Mouse (Mus musculus) G1E-ER4 (cell line): ENCODE results near the gene 1110051M20Rik. TPM values are rescaled to one million over a fixed set of nuclear protein-coding genes. Genes with fewer than 3 reads are reported as not detected.

Experiments used
- GATA1 ChIP-seq: IDR thresholded peaks from one replicate; pipeline ENCODE4 v1.8.0; 2012; ENCODE audit warnings: low read length, inconsistent platforms
- polyA plus RNA-seq: library from polyadenylated mRNA; stranded (reverse); fragments of >175 nt; gene quantifications from 2 replicates; pipeline ENCODE4 v1.2.3, GENCODE M21; 2012

1110051M20Rik gene
- polyA plus RNA-seq, 1 experiment = 0.08 TPM

GRCm38 (mm10) chr2:91312578-91313311 lies 131.8 kb downstream of the 1110051M20Rik start:
- TF ChIP-seq GATA1 = no peak

- TF ChIP-seq GATA1 = no peak
These were observed 135.0 kb downstream of the 1110051M20Rik start for GRCm38 (mm10) chr2:91309546-91309945.

DNA sequence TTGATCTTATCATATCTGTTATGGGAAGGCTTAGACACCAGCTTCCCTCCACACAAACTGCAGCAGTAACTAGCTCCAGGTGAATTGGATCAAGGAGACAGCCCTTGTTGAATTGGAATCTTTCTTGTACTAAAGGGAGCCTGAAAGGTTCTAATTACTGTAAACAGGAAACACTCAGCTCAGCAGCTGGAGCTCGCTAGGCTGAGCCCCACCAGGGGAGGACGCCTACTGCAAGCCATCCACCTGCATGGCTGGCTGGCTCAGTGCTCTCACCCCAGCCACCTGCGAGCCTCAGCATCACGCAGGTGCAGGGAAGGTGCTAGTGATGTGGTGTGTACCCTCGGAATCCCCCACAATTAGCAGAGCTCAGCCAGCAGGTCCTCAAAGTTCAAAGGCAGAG lies 135.8 kb downstream of the 1110051M20Rik start:
- no peak for TF ChIP-seq GATA1

DNA sequence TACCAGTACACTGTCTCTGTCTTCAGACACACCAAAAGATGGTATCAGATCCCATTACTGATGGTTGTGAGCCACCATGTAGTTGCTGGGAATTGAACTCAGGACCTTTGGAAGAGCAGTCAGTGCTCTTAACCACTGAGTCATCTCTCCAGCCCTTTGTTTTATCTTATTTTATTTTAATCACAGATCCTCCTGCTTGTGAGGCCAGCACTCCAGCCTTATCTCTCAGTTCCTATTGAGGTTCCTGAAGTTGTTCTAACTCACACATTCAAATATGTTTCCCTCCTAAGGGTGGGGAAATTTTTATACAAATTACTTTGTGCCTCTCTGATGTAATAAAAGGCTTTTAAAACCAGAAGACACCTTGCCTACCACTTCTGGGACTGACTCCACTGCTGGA lies 137.9 kb downstream of the 1110051M20Rik start:
- TF ChIP-seq GATA1 = no peak

- TF ChIP-seq GATA1 = no peak
These were observed 138.6 kb downstream of the 1110051M20Rik start for GRCm38 (mm10) chr2:91305926-91306325.

GRCm38 (mm10) chr2:91302845-91303244 lies 141.7 kb downstream of the 1110051M20Rik start:
- no peak for TF ChIP-seq GATA1

- no peak for TF ChIP-seq GATA1
These were observed 142.7 kb downstream of the 1110051M20Rik start for GRCm38 (mm10) chr2:91301836-91302235.

DNA sequence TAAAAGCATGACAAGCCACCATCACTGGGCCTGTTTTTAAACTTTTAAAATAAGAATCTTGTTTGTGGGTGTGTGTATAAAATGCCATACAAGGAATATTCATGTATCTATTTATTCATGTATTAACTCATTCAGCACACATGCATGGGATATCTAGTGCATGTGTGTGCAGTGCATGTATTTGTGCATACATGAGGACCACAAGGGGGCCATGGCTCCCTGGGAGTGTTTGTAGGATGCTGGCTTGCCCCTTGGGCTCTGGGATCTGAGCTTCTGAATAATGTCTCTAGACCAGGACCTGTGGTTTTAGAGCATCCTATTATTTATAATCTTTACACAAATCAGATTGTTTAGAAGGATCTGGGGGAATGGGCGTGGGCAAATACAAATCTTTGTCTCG lies 143.7 kb downstream of the 1110051M20Rik start:
- TF ChIP-seq GATA1 = no peak

- TF ChIP-seq GATA1 = no peak
These were observed 145.3 kb downstream of the 1110051M20Rik start for GRCm38 (mm10) chr2:91299156-91299555.

DNA sequence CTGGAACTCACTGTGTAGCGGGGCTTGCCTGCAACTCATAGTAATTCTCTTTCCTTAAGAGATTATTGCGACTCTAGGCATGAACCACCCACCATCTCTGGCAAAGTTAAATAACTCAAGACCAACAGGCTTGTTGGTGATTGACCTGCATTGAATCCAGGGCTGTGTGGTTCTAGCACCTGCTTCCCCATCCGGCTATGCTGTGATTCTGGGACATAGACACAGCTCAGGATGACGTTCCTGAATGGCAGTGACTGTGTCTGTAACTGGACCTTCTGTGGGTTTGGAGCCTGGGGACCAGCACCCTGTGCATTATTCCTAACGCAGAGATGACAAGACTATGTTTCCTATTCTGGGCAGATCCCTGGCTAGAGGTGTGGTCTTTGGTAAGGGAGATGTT lies 148.6 kb downstream of the 1110051M20Rik start:
- no peak for TF ChIP-seq GATA1

GRCm38 (mm10) chr2:91294226-91294625 lies 150.3 kb downstream of the 1110051M20Rik start:
- TF ChIP-seq GATA1 = no peak

GRCm38 (mm10) chr2:91291197-91292007 lies 153.1 kb downstream of the 1110051M20Rik start:
- no peak for TF ChIP-seq GATA1

DNA sequence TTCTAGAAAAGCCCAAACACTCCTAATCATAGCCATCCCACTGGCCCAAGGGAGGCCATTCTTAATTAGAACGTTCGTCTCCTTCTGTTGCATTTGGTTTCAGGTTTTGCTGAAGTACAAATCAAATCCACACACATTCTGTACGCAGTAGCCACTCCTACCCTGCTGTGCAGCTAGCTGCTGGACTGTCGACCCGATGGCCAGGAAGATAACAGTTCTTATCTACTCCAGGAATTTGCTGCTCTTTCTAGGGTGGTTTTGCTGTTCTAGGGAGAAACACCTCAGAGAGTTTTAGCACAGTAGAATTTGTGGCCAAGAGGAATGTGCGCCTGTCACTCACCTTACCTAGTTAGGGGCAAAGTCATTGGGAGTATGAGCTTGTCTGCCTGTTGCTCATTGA lies 156.9 kb downstream of the 1110051M20Rik start:
- TF ChIP-seq GATA1 = peak; percentile 8

DNA sequence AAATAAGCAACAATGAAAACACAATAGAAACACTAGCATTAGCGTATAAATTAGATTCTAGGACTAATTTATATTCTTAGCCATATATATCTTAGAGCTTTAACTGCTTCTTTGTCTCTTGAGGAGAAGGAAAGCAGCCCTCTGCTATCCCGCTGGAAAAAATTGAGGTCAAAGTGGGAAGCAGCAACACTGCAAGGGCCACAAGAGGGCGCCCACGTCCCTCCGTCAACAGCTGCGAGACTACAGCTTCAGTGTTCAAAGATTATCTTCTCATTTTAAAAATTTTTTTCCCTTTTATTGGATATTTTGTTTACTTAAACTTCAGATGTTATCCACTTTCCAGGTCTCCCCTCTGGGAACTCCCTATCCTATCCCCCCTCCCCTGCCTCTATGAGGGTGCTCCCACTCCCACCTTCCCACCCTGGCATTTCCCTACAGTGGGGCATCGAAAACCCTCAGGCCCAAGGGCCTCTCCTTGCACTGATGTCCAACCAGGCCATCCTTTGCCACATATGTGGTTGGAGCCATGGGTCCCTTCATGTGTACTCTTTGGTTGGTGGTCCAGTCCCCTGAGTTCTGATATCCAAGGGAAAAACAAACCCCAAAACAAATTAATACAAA lies 158.5 kb downstream of the 1110051M20Rik start:
- no peak for TF ChIP-seq GATA1

GRCm38 (mm10) chr2:91284375-91285199 lies 159.9 kb downstream of the 1110051M20Rik start:
- TF ChIP-seq GATA1 = no peak
